Mouse (Mus musculus): Measurements from ENCODE around the gene Eif3i. TPM values are rescaled to one million over a fixed set of nuclear protein-coding genes. Genes with fewer than 3 reads are reported as not detected.
A peak's percentile ranks its signal among the peaks of the same experiment; 100 is the strongest.

Eif3i gene
- total and polyA plus RNA-seq, 3 experiments, result 446 to 753 (median 667) TPM

- Histone ChIP-seq H3K27me3 (replicated peaks) (no peaks in the 10 kb centered on the region), H3K9me3 (replicated peaks; ENCODE audit: low read length) (no peaks in the 10 kb centered on the region), H3K36me3 (replicated peaks in 1 of 2; ENCODE audit: control insufficient read depth in 1 of 2, insufficient read depth in 1 of 2, low read length in 1 of 2) (peaks cover 32 to 75% of the 10 kb centered on the region in 2 experiments), H3K79me2 (replicated peaks; ENCODE audit: control insufficient read depth, extremely low read depth, insufficient read depth, poor library complexity, severe bottlenecking) (no peaks in the 10 kb centered on the region), H3K4me1 (ENCODE audit: control insufficient read depth in 1 of 2, insufficient read depth in 2 of 2) (peaks cover 3 to 49% of the 10 kb centered on the region in 2 experiments), H3K9ac (ENCODE audit: insufficient read depth, low read depth) (no peak within 1 kb of the TSS), H3K27ac (ENCODE audit: insufficient read depth, low read depth) (no peak within 1 kb of the TSS), H3K4me2 (ENCODE audit: insufficient read depth, low read depth, poor library complexity, severe bottlenecking) (no peak within 1 kb of the TSS), H3K4me3 (replicated peaks in 1 of 3; ENCODE audit: low read depth in 2 of 3, low read length in 2 of 3, poor library complexity in 1 of 3) (no peak within 1 kb of the TSS)
- no peak for DNase-seq (ENCODE audit: extremely low read depth)
- in situ Hi-C loops (cut with MboI; ENCODE audit: low pct_ligation_motif_present, low pct_unique_long_range_greater_than_20kb, low sequenced_read_pairs), result loop anchor here (25.0 kb wide), 1 partner anchor 252 kb away; no protein-coding TSS in a partner anchor
- dilution Hi-C loops (cut with MboI; ENCODE audit: extremely low pct_ligation_motif_present, extremely low pct_unique_long_range_greater_than_20kb, low sequenced_read_pairs), result no loop called here
- TF ChIP-seq JUND (conservative IDR thresholded peaks at IDR 0.05; ENCODE audit: low read depth, low read length) (no peak), RAD21 (IDR thresholded peaks at IDR 0.05; ENCODE audit: low read depth, low read length) (no peak), POLR2A (IDR thresholded peaks at IDR 0.05; ENCODE audit: low read depth, low read length) (no peak), RCOR1 (conservative IDR thresholded peaks at IDR 0.05; ENCODE audit: low read depth, low read length) (no peak), KAT2A (IDR thresholded peaks at IDR 0.05; ENCODE audit: insufficient replicate concordance, low read length) (no peak), BHLHE40 (IDR thresholded peaks at IDR 0.05; ENCODE audit: low read depth, low read length) (no peak), GABPA (IDR thresholded peaks at IDR 0.05; ENCODE audit: insufficient replicate concordance, low read depth, low read length) (no peak), CHD1 (IDR thresholded peaks at IDR 0.05; ENCODE audit: low read depth, low read length) (no peak), ZC3H11A (IDR thresholded peaks at IDR 0.05; ENCODE audit: low read depth, low read length) (no peak), CTCF (conservative IDR thresholded peaks at IDR 0.05 in 1 of 2, IDR thresholded peaks at IDR 0.05 in 1 of 2; ENCODE audit: low read depth in 2 of 2, low read length in 2 of 2) (no peak), ZKSCAN1 (IDR thresholded peaks at IDR 0.05; ENCODE audit: borderline replicate concordance, low read depth, low read length) (no peak), NELFE (IDR thresholded peaks at IDR 0.05; ENCODE audit: low read depth, low read length) (no peak), SIN3A (IDR thresholded peaks at IDR 0.05; ENCODE audit: low read length) (no peak), E2F4 (IDR thresholded peaks at IDR 0.05; ENCODE audit: insufficient replicate concordance, low read depth, low read length) (no peak), EP300 (IDR thresholded peaks at IDR 0.05; ENCODE audit: low read length) (no peak), MXI1 (IDR thresholded peaks at IDR 0.05; ENCODE audit: low read depth, low read length) (no peak), TBP (conservative IDR thresholded peaks at IDR 0.05; ENCODE audit: low read depth, low read length) (no peak), CHD2 (IDR thresholded peaks at IDR 0.05; ENCODE audit: low read length) (no peak)
Measured at GRCm38 (mm10) chr4:129614093-129614492, 13.6 kb upstream of the Eif3i start, which contains the start of gene Dcdc2b. Gene Dcdc2b (minus strand): TSS chr4:129614257.

- TF ChIP-seq SMC3 (IDR thresholded peaks at IDR 0.05; ENCODE audit: low read depth, low read length) (no peak), ZNF384 (IDR thresholded peaks at IDR 0.05; ENCODE audit: low read depth, low read length) (no peak), POLR2AphosphoS2 (IDR thresholded peaks at IDR 0.05; ENCODE audit: low read depth, low read length) (0 out of 2 replicates have a peak, but pooled peaks have one; percentile 3)
- Histone ChIP-seq H3K9ac (ENCODE audit: insufficient read depth, low read depth) (no peak overlapping the region), H3K27ac (ENCODE audit: insufficient read depth, low read depth) (no peak overlapping the region), H3K4me3 (replicated peaks in 1 of 3; ENCODE audit: low read depth in 2 of 3, low read length in 2 of 3, poor library complexity in 1 of 3) (no peak overlapping the region), H3K36me3 (replicated peaks in 1 of 2; ENCODE audit: control insufficient read depth in 1 of 2, insufficient read depth in 1 of 2, low read length in 1 of 2) (peaks cover 34 to 77% of the 10 kb centered on the region in 2 experiments), H3K79me2 (replicated peaks; ENCODE audit: control insufficient read depth, extremely low read depth, insufficient read depth, poor library complexity, severe bottlenecking) (no peaks in the 10 kb centered on the region), H3K4me2 (ENCODE audit: insufficient read depth, low read depth, poor library complexity, severe bottlenecking) (no peak overlapping the region), H3K4me1 (ENCODE audit: control insufficient read depth in 1 of 2, insufficient read depth in 2 of 2) (peaks cover 6 to 49% of the 10 kb centered on the region in 2 experiments), H3K9me3 (replicated peaks; ENCODE audit: low read length) (no peaks in the 10 kb centered on the region), H3K27me3 (replicated peaks) (no peaks in the 10 kb centered on the region)
- dilution Hi-C loops (cut with MboI; ENCODE audit: extremely low pct_ligation_motif_present, extremely low pct_unique_long_range_greater_than_20kb, low sequenced_read_pairs), result no loop called here
- DNase-seq (ENCODE audit: extremely low read depth), result no peak
- in situ Hi-C loops (cut with MboI; ENCODE audit: low pct_ligation_motif_present, low pct_unique_long_range_greater_than_20kb, low sequenced_read_pairs), result loop anchor here (25.0 kb wide), 1 partner anchor 248 kb away; no protein-coding TSS in a partner anchor
Measured at GRCm38 (mm10) chr4:129610472-129610871, 10.0 kb upstream of the Eif3i start.

Data from CH12.LX (cell line).